Mouse (Mus musculus) cerebellum, adult 2 months (tissue): ENCODE results near the gene Nutm2. TPM values are rescaled to one million over a fixed set of nuclear protein-coding genes. Genes with fewer than 3 reads are reported as not detected.
"Not testable (repeated sequence)": the region's sequence is repeated elsewhere in the genome, so short reads cannot be mapped to it uniquely, and the experiment has no call there.

Experiments used
- DNase-seq, 2 experiments: peaks; one replicate each; pipeline ENCODE4 v3.0.0; 2021
- H3K27ac ChIP-seq: fragments of 200-500 bp; 2 replicates; pipeline ENCODE4 v1.5.1; 2012; ENCODE audit warnings: low read length, control low read depth, inconsistent platforms; ENCODE audit not compliant: insufficient read depth
- H3K27me3 ChIP-seq: fragments of 200-500 bp; 2 replicates; pipeline ENCODE4 v1.6.1; 2012; ENCODE audit warnings: inconsistent platforms, mild to moderate bottlenecking, low read length, moderate library complexity; ENCODE audit not compliant: control insufficient read depth, insufficient read depth
- H3K4me1 ChIP-seq: fragments of 200-500 bp; 2 replicates; pipeline ENCODE4 v1.6.1; 2011; ENCODE audit warnings: low read length; ENCODE audit not compliant: control insufficient read depth, insufficient read depth
- H3K4me3 ChIP-seq: fragments of 200-500 bp; replicated peaks from 2 replicates; pipeline ENCODE3; 2011; ENCODE audit warnings: mild to moderate bottlenecking, low read depth, low read length, control low read depth; ENCODE audit not compliant: insufficient read depth
- CTCF ChIP-seq: fragments of 200-500 bp; IDR thresholded peaks from 2 replicates; pipeline ENCODE4 v1.5.1; 2011; ENCODE audit warnings: low read depth, mild to moderate bottlenecking, control low read depth, low read length, moderate library complexity, borderline replicate concordance; ENCODE audit not compliant: insufficient read depth
- POLR2A ChIP-seq: fragments of 200-500 bp; IDR thresholded peaks from 2 replicates; pipeline ENCODE4 v1.6.1; 2011; ENCODE audit warnings: low read length, control low read depth, borderline replicate concordance; ENCODE audit not compliant: insufficient read depth
- WGBS: fragments of 180-500 bp; shearing (Covaris S2); methylation state at CpG from one replicate; pipeline ENCODE4 v1.1.7; 2018; 5-methylcytosine and 5-hydroxymethylcytosine counted together
- polyA plus RNA-seq: library from polyadenylated mRNA; depleted of rRNA; stranded (reverse); fragments of >200 nt; gene quantifications from 2 replicates; pipeline ENCODE4 v1.2.3, GENCODE M21; 2012; rRNA removed

Gene Nutm2
- polyA plus RNA-seq: not detected in 2 replicates

- no peak for DNase-seq
- 74% methylated on average over 4 of the region's 4 CpGs for WGBS
- Histone ChIP-seq H3K4me3 (no peak within 1 kb of the TSS), H3K4me1 (no peaks in the 10 kb centered on the region), H3K27me3 (no peaks in the 10 kb centered on the region), H3K27ac (no peak within 1 kb of the TSS)
- TF ChIP-seq CTCF: no peak
These were observed at the start of gene Nutm2 for GRCm38 (mm10) chr13:50467007-50467406. Gene Nutm2 (plus strand): TSS chr13:50467307.

DNA sequence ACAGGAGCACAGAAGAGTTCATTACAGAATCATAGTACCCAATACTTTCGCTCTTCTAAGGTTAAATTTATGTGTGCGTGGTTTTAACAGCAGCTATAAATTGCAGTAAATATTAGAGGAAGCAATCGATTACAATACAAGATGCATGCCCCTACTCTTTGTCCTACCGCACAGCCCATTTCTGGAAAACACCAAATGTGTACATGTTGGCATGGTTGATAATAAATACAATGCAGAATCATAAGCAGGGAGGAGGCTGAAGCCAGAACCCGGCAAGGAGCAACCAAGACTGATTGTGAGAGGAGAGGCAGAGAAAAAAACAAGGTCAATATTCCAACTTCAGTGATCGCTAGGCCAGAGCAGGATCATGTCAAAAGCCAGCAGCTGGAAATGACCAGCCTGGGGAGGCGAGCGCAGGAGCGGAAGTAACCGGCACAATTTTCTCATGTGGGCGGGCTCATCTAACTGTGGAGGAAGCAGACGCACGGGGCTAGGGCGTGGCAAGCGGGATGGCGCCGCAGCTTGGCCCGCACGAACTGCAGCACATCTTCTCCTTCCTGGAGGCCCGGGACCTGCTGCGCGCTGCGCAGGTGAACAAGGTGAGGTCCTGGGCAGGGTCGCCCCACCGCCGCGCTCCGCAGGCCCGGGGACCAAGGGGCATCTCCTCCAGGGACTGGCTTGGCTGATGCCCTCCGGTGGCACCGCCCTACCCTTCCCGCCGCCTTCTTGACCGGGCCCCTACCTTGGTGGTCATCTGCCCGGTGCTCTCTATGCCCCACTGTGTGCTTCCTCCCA lies 49.5 kb upstream of the Nutm2 start, which contains the start of gene Fbxw17:
Fbxw17 (plus strand) TSS at position 476 of the 795 bp plus-strand sequence.
- peak; percentile 55; the same call in 1 of the 2 replicates for TF ChIP-seq POLR2A
- no peak for TF ChIP-seq CTCF
- no peak within 1 kb of the TSS for H3K27ac ChIP-seq
- H3K4me3 ChIP-seq: peak within 1 kb of the TSS; percentile 63
- 10% methylated on average over 35 of the region's 35 CpGs for WGBS
- no peaks in the 10 kb centered on the region; the same call in 1 of the 2 replicates for H3K4me1 ChIP-seq
- H3K27me3 ChIP-seq: no peaks in the 10 kb centered on the region
- peak; percentile 79 to 80 for DNase-seq

- no peaks in the 10 kb centered on the region; the same call in 1 of the 2 replicates for H3K4me1 ChIP-seq
- no peaks in the 10 kb centered on the region for H3K27me3 ChIP-seq
- no peak for DNase-seq
- 35% methylated on average over 3 of the region's 3 CpGs for WGBS
- no peak overlapping the region for H3K27ac ChIP-seq
- TF ChIP-seq POLR2A (no peak), CTCF (no peak)
- H3K4me3 ChIP-seq: peak overlapping the region; percentile 63
These were observed 48.7 kb upstream of the Nutm2 start for GRCm38 (mm10) chr13:50418421-50418820.

GRCm38 (mm10) chr13:50423625-50424209 lies 43.4 kb upstream of the Nutm2 start:
- 79% methylated on average over 8 of the region's 8 CpGs for WGBS
- DNase-seq: no peak
- TF ChIP-seq POLR2A (no peak), CTCF (no peak)
- no peak overlapping the region for H3K4me3 ChIP-seq
- H3K27ac ChIP-seq: no peak overlapping the region
- no peaks in the 10 kb centered on the region for H3K4me1 ChIP-seq
- no peaks in the 10 kb centered on the region for H3K27me3 ChIP-seq

DNA sequence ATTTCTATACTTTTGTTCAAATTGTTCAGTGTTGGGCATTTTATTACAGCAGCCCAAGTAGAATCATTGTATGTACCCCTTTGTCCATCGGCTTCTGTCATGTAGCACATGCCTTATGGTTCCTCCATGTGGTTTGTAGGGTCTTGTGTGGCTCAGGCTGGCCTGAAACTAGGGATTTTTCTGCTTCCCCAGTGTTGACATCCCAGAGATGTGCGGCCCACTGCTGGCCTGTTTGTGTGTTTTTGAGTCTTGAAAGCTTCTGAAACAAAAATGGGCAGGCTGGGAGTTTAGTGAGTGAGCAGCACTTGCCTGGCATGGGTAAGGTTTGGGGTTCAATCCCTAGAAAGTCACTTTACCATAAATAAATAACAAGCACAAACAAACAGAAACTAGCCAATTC lies 42.6 kb upstream of the Nutm2 start:
- no peak overlapping the region for H3K27ac ChIP-seq
- 97% methylated on average over 2 of the region's 2 CpGs for WGBS
- no peak for TF ChIP-seq CTCF
- no peak for TF ChIP-seq POLR2A
- H3K4me1 ChIP-seq: no peaks in the 10 kb centered on the region
- H3K27me3 ChIP-seq: no peaks in the 10 kb centered on the region
- no peak overlapping the region for H3K4me3 ChIP-seq
- no peak for DNase-seq

DNA sequence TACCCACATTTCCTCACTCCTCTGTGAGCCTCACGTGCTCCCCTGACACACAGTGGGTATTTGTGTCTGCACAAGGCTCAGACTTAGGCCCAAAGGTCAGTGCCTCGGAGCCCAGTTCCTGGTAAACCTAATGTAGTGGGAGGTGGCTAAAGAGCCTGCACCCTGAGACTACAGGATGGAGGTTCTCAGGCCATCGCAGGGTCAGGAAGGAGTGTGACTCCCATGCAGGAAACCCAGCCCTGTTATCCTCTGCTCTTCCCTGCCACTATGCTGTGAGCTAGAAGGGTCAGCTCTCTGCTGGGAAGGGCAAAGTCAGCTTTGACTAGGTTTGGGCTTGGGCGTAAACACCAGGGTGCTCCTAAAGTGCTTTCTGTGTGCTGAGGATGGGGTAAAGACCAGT lies 40.4 kb upstream of the Nutm2 start:
- no peak overlapping the region for H3K4me3 ChIP-seq
- no peaks in the 10 kb centered on the region for H3K4me1 ChIP-seq
- no peak for DNase-seq
- TF ChIP-seq CTCF (no peak), POLR2A (no peak)
- 89% methylated on average over 4 of the region's 4 CpGs for WGBS
- no peaks in the 10 kb centered on the region for H3K27me3 ChIP-seq
- H3K27ac ChIP-seq: no peak overlapping the region

DNA sequence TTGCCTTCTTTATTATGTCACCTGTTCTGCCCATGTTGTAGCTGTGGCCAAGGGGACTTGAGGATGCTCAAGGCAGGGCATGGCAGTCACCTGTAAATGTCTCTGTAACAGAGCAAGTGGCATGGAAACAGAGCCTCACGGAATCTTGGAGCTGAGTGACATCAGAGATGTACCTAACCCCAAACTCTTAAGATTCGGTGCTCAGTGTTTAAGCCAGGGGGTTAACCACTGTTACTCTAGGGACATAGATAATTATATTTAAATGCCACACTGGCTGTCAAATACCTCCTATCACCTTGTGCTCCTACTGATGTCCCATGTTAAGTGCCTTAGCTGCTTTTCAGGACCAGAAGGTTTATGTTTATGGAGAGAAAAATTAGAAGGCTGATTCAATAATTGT lies 23.3 kb upstream of the Nutm2 start, which contains the start of gene Gm47429:
Gm47429 (minus strand) TSS at position 101 of the 400 bp plus-strand sequence.
- WGBS: 84% methylated on average over 2 of the region's 2 CpGs
- no peak within 1 kb of the TSS for H3K4me3 ChIP-seq

DNA sequence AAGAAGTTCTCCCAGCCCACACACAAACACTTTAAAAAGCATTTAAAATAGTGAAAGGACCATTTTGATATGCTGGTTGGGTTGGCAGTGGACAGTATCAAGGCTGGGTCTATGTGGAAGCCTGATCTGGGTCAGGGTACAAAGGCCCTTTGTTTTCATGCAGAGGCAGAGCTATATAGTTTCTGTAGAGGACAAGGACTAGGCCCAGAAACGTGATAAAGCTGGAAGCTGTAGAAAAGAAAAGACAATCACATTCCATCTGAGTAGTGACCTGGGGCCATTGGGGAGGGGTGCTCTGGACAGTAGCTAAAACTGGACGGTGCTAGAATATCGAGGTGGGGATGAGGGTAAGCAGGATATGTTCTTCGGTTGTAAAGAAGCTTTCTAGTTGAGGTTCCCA lies 21.8 kb upstream of the Nutm2 start:
- TF ChIP-seq CTCF (no peak), POLR2A (no peak)
- WGBS: 73% methylated on average over 4 of the region's 4 CpGs
- no peak overlapping the region for H3K27ac ChIP-seq
- no peak overlapping the region for H3K4me3 ChIP-seq
- no peaks in the 10 kb centered on the region for H3K27me3 ChIP-seq
- no peaks in the 10 kb centered on the region for H3K4me1 ChIP-seq
- no peak for DNase-seq

More for the DNA sequence above, 23.3 kb upstream of the Nutm2 start, which contains the start of gene Gm47429:
- TF ChIP-seq POLR2A (no peak), CTCF (no peak)
- H3K27ac ChIP-seq: no peak within 1 kb of the TSS
- H3K27me3 ChIP-seq: no peaks in the 10 kb centered on the region
- H3K4me1 ChIP-seq: no peaks in the 10 kb centered on the region
- no peak for DNase-seq

DNA sequence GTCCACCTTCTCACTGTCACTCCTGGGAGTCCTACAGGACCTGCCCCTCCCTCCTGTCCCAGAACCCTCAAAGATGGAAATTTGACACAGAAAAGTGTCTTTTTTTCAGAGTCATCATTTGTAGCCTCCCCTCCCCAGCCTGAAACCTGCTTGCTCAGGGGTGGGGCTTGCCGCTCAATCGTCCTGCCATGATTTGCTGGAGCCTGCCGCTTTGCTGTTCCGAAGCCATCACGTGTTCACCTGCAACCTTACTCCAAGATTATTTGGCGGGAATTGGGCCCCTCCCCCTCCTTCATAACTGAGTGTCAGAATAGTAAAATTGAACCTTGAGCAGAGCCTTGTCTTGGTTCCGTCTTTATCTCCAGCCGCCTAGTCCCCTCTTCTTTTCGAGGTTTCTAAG lies 14.8 kb upstream of the Nutm2 start:
- not testable (repeated sequence) for H3K27ac ChIP-seq, H3K4me1 ChIP-seq, H3K27me3 ChIP-seq, DNase-seq, H3K4me3 ChIP-seq
- WGBS: 61% methylated on average over 9 of the region's 9 CpGs
